Mouse (Mus musculus): ENCODE results near the gene Sema5a. TPM values are rescaled to one million over a fixed set of nuclear protein-coding genes. Genes with fewer than 3 reads are reported as not detected.
A peak's percentile ranks its signal among the peaks of the same experiment; 100 is the strongest.

Sema5a gene
- polyA plus RNA-seq, 1 experiment from 2014 or later: 7.4 TPM

DNA sequence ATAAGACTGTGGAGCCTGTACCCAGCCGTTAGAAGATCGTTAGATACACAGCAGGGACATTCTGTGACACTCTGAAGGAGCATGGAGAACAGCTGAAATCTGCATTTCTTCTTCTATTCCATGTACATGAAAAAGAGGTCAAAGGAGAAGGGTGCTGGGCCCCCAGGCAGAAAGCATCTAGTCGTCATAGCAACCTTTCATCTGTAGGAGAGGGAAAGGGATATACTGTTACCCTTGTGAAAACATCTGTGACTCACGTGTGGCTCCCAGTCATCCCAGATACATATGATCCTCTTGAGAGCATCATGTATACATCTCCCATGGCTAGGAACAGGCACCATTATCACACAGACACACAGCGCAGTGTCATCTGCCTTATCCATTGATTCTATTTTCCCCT lies 16.3 kb downstream of the Sema5a start:
- WGBS: 60% methylated on average over 5 of the region's 5 CpGs
- no peak overlapping the region for H3K9ac ChIP-seq (ENCODE audit: low read length)
- no peaks in the 10 kb centered on the region for H3K9me3 ChIP-seq (replicated peaks; ENCODE audit: control insufficient read depth, low read length)
- no peak overlapping the region for H3K4me3 ChIP-seq (ENCODE audit: low read length)
- no peak overlapping the region for H3K27ac ChIP-seq (ENCODE audit: low read length)
- H3K27me3 ChIP-seq (ENCODE audit: control insufficient read depth, insufficient read depth, low read length): no peaks in the 10 kb centered on the region
- H3K4me1 ChIP-seq (ENCODE audit: control insufficient read depth, insufficient read depth, low read length): peaks cover 55% of the 10 kb centered on the region
- H3K4me2 ChIP-seq (ENCODE audit: low read depth, low read length): no peak overlapping the region
- H3K36me3 ChIP-seq (ENCODE audit: control insufficient read depth, insufficient read depth): no peaks in the 10 kb centered on the region
- ATAC-seq (replicated peaks; ENCODE audit: extremely low read depth, insufficient read depth, low FRiP score): no peak

DNA sequence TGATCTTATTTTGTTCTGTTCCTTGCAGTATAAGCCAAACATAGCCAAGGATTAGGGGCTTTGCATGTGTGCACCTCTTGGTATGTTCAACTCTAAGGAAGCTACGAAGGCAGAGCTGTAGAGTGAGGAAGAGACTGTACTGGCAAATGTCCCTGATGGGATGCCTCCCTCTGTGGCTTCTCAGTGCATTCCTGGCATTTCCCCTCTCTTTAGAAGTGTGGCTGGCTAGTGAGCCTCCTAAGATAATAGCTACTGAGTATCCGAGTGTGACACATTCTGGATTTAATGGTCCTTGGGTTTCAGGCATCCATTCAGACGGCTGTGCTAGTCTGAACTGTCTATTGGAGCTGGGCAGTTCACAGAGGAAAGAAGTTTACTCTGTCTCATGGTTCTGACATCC lies 19.0 kb downstream of the Sema5a start:
- Histone ChIP-seq H3K4me2 (ENCODE audit: low read depth, low read length) (no peak overlapping the region), H3K4me1 (ENCODE audit: control insufficient read depth, insufficient read depth, low read length) (peaks cover 53% of the 10 kb centered on the region), H3K4me3 (ENCODE audit: low read length) (no peak overlapping the region), H3K27ac (ENCODE audit: low read length) (peak overlapping the region; percentile 77; the same call in 1 of the 2 replicates), H3K9ac (ENCODE audit: low read length) (0 out of 2 replicates have a peak overlapping the region, but pooled peaks have one; percentile 15), H3K36me3 (ENCODE audit: control insufficient read depth, insufficient read depth) (no peaks in the 10 kb centered on the region), H3K9me3 (replicated peaks; ENCODE audit: control insufficient read depth, low read length) (no peaks in the 10 kb centered on the region), H3K27me3 (ENCODE audit: control insufficient read depth, insufficient read depth, low read length) (no peaks in the 10 kb centered on the region)
- WGBS: 41% methylated on average over 3 of the region's 3 CpGs
- no peak for ATAC-seq (replicated peaks; ENCODE audit: extremely low read depth, insufficient read depth, low FRiP score)

DNA sequence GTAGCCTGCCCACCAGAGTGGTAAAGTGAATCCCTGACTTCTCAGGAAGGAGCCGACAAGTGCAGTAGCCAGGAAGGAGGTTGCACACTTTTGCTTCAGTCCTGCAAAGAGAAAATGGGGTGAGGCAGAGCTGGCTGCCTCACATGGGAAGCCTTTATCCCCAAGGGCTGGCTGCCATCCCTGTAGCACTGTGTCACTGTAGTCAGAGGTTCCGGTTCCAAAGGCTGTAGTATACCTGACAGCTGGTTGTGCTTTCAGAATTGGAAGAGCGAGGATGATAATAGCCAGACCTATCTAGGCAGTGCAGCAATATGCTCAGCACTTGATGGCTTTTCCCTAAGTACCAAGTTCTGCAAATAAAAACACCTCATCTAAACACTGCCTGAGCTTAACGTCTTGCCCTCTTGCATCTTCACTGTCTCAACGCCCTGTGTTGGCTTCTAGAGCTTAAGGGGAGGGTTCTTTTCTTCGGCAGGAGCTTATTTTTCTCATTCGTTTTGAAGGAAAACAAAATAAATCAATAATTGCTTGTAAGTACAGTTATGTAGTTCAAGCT lies 20.3 kb downstream of the Sema5a start:
- H3K36me3 ChIP-seq (ENCODE audit: control insufficient read depth, insufficient read depth): no peaks in the 10 kb centered on the region
- H3K4me1 ChIP-seq (ENCODE audit: control insufficient read depth, insufficient read depth, low read length): peaks cover 52% of the 10 kb centered on the region
- 57% methylated on average over 7 of the region's 7 CpGs for WGBS
- no peak for ATAC-seq (replicated peaks; ENCODE audit: extremely low read depth, insufficient read depth, low FRiP score)
- H3K9me3 ChIP-seq (replicated peaks; ENCODE audit: control insufficient read depth, low read length): no peaks in the 10 kb centered on the region
- H3K4me3 ChIP-seq (ENCODE audit: low read length): no peak overlapping the region
- peak overlapping the region; percentile 77 for H3K27ac ChIP-seq (ENCODE audit: low read length)
- no peak overlapping the region for H3K4me2 ChIP-seq (ENCODE audit: low read depth, low read length)
- H3K9ac ChIP-seq (ENCODE audit: low read length): no peak overlapping the region
- no peaks in the 10 kb centered on the region for H3K27me3 ChIP-seq (ENCODE audit: control insufficient read depth, insufficient read depth, low read length)

DNA sequence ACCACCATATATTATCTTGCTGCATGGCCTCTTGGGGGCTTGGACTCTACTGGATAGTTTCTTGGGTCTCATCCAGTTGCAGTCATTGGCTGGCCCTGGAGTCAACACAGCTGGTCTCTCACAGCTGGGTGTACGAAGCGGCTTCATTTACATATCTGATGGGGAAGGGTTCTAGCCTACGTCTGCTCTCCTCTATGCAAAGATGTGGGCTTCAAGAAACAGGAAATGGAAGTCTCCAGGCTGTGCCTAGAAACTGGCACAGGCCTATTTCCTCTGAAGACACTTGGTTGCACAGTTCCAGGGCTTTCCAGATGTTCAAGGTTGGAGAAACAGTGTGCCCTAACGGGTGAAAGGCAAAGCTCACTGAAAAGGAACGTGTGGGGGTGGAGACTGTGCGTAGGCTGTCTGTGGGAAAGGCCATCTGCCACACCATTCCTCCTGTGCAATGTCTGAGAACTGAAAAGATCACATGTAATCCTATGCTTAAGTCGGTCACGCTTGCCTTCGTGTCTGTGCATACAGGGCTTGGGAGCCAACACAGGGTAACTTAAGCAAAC lies 20.8 kb downstream of the Sema5a start:
- 44% methylated on average over 9 of the region's 9 CpGs for WGBS
- H3K4me2 ChIP-seq (ENCODE audit: low read depth, low read length): no peak overlapping the region

GRCm38 (mm10) chr15:32266122-32266820 lies 21.7 kb downstream of the Sema5a start:
- H3K27me3 ChIP-seq (ENCODE audit: control insufficient read depth, insufficient read depth, low read length): no peaks in the 10 kb centered on the region
- peak overlapping the region; percentile 82 for H3K27ac ChIP-seq (ENCODE audit: low read length)
- H3K4me3 ChIP-seq (ENCODE audit: low read length): no peak overlapping the region
- H3K4me2 ChIP-seq (ENCODE audit: low read depth, low read length): no peak overlapping the region
- 37% methylated on average over 15 of the region's 15 CpGs for WGBS
- H3K4me1 ChIP-seq (ENCODE audit: control insufficient read depth, insufficient read depth, low read length): peaks cover 44% of the 10 kb centered on the region
- H3K9ac ChIP-seq (ENCODE audit: low read length): peak overlapping the region; percentile 29; the same call in 1 of the 2 replicates
- H3K9me3 ChIP-seq (replicated peaks; ENCODE audit: control insufficient read depth, low read length): no peaks in the 10 kb centered on the region
- peak; percentile 68 for ATAC-seq (replicated peaks; ENCODE audit: extremely low read depth, insufficient read depth, low FRiP score)
- H3K36me3 ChIP-seq (ENCODE audit: control insufficient read depth, insufficient read depth): no peaks in the 10 kb centered on the region

More for the DNA sequence above, 20.8 kb downstream of the Sema5a start:
- peak; percentile 60 for ATAC-seq (replicated peaks; ENCODE audit: extremely low read depth, insufficient read depth, low FRiP score)
- H3K36me3 ChIP-seq (ENCODE audit: control insufficient read depth, insufficient read depth): no peaks in the 10 kb centered on the region
- no peak overlapping the region for H3K9ac ChIP-seq (ENCODE audit: low read length)
- no peaks in the 10 kb centered on the region for H3K9me3 ChIP-seq (replicated peaks; ENCODE audit: control insufficient read depth, low read length)
- H3K27ac ChIP-seq (ENCODE audit: low read length): peak overlapping the region; percentile 82
- H3K4me3 ChIP-seq (ENCODE audit: low read length): no peak overlapping the region
- peaks cover 51% of the 10 kb centered on the region for H3K4me1 ChIP-seq (ENCODE audit: control insufficient read depth, insufficient read depth, low read length)
- H3K27me3 ChIP-seq (ENCODE audit: control insufficient read depth, insufficient read depth, low read length): no peaks in the 10 kb centered on the region

DNA sequence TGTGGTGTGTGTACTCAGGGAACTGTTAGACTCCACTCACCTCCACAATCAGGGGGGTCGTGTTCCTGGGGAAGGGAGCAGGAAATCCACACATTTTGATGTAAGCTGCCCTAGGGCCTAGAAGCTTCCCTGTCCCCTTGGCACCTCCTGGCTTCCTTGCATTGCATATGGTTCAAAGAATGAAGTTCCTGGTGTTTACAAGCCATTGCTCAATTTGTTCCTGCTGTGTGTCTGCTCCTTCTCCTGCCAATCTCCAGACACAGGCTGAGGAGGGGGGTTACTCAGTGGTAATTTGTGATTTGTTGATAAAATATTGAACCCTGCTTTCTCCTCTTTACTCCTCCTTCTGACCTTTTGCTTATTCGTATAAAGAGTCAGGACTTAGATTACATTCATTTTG lies 25.5 kb downstream of the Sema5a start:
- H3K9me3 ChIP-seq (replicated peaks; ENCODE audit: control insufficient read depth, low read length): no peaks in the 10 kb centered on the region
- no peak overlapping the region for H3K4me2 ChIP-seq (ENCODE audit: low read depth, low read length)
- 0 out of 2 replicates have a peak, but pooled peaks cover 4% of the 10 kb centered on the region for H3K36me3 ChIP-seq (ENCODE audit: control insufficient read depth, insufficient read depth)
- ATAC-seq (replicated peaks; ENCODE audit: extremely low read depth, insufficient read depth, low FRiP score): no peak
- H3K9ac ChIP-seq (ENCODE audit: low read length): no peak overlapping the region
- no peak overlapping the region for H3K4me3 ChIP-seq (ENCODE audit: low read length)
- H3K4me1 ChIP-seq (ENCODE audit: control insufficient read depth, insufficient read depth, low read length): peaks cover 27% of the 10 kb centered on the region
- no peaks in the 10 kb centered on the region for H3K27me3 ChIP-seq (ENCODE audit: control insufficient read depth, insufficient read depth, low read length)
- no peak overlapping the region for H3K27ac ChIP-seq (ENCODE audit: low read length)
- WGBS: 66% methylated on average over 2 of the region's 2 CpGs

DNA sequence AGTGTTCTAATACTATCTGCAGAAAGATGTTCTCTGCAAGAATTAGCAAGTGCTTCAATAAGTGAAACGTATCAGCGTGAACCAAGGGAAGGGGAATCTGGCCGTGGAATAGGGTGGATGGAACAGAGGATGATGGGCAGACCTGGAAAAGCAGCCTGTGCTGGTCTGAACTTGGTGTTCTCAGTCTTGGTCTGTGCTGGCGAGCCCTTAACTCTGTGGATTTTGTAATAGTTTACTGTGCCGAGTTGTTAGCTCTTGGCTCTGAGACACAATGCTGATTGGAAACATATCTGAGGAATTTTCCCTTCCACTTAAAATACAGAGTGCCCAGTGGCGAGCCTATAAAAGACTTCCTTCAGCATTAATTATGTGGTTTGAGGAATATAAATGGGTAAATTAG lies 29.3 kb downstream of the Sema5a start:
- Histone ChIP-seq H3K36me3 (ENCODE audit: control insufficient read depth, insufficient read depth) (0 out of 2 replicates have a peak, but pooled peaks cover 4% of the 10 kb centered on the region), H3K4me1 (ENCODE audit: control insufficient read depth, insufficient read depth, low read length) (peaks cover 15% of the 10 kb centered on the region), H3K4me3 (ENCODE audit: low read length) (no peak overlapping the region), H3K4me2 (ENCODE audit: low read depth, low read length) (no peak overlapping the region), H3K9me3 (replicated peaks; ENCODE audit: control insufficient read depth, low read length) (no peaks in the 10 kb centered on the region), H3K9ac (ENCODE audit: low read length) (no peak overlapping the region), H3K27me3 (ENCODE audit: control insufficient read depth, insufficient read depth, low read length) (no peaks in the 10 kb centered on the region), H3K27ac (ENCODE audit: low read length) (no peak overlapping the region)
- ATAC-seq (replicated peaks; ENCODE audit: extremely low read depth, insufficient read depth, low FRiP score): no peak
- WGBS: 65% methylated on average over 6 of the region's 6 CpGs

DNA sequence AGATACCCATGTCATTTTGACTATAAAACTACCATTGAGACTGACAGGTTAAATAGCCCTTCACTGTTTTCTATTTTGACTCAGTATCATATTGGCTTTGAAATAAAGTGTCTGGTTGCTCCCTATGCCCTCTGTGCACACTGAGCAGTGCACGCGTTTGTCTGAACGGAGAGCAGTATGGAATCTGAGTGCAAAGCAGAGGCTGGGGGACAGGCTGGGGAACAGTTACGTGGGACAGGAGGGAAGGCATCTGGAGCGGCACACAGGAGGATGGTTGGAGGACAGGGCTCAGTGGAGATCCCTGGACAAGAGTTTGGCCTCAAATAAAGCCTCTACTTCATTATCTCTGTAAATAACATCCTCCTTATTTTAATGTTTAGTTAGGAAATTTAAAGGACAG lies 30.4 kb downstream of the Sema5a start:
- Histone ChIP-seq H3K27me3 (ENCODE audit: control insufficient read depth, insufficient read depth, low read length) (no peaks in the 10 kb centered on the region), H3K4me1 (ENCODE audit: control insufficient read depth, insufficient read depth, low read length) (peaks cover 15% of the 10 kb centered on the region), H3K9me3 (replicated peaks; ENCODE audit: control insufficient read depth, low read length) (no peaks in the 10 kb centered on the region), H3K4me2 (ENCODE audit: low read depth, low read length) (no peak overlapping the region), H3K4me3 (ENCODE audit: low read length) (no peak overlapping the region), H3K27ac (ENCODE audit: low read length) (no peak overlapping the region), H3K36me3 (ENCODE audit: control insufficient read depth, insufficient read depth) (0 out of 2 replicates have a peak, but pooled peaks cover 4% of the 10 kb centered on the region), H3K9ac (ENCODE audit: low read length) (no peak overlapping the region)
- 75% methylated on average over 5 of the region's 5 CpGs for WGBS
- no peak for ATAC-seq (replicated peaks; ENCODE audit: extremely low read depth, insufficient read depth, low FRiP score)

DNA sequence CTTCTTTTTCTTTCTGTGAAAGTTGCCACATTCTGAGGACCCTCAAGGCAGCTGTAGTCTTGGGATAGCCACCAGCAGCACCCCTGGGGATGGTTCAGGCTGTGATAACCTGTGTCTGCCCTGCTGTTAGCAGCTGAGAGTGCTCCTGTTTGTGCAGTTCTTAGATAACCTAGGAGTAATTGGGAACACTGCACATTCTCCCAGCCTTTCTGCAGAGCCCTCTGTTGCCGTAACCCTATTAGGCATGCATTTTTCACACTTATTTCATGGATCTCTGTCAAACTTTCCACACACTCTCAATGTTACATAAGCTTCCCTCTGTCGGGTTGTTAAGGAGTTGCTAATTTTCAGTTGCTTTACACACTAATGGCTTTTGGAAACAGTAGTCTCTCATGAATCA lies 34.0 kb downstream of the Sema5a start:
- 27% methylated on average over 2 of the region's 2 CpGs for whole genome bisulfite sequencing
- no peaks in the 10 kb centered on the region for H3K27me3 ChIP-seq (ENCODE audit: control insufficient read depth, insufficient read depth, low read length)
- no peak overlapping the region for H3K4me3 ChIP-seq (ENCODE audit: low read length)
- peak overlapping the region; percentile 15 for H3K27ac ChIP-seq (ENCODE audit: low read length)
- peaks cover 26% of the 10 kb centered on the region for H3K4me1 ChIP-seq (ENCODE audit: control insufficient read depth, insufficient read depth, low read length)
- no peak overlapping the region for H3K4me2 ChIP-seq (ENCODE audit: low read depth, low read length)
- ATAC-seq (replicated peaks; ENCODE audit: extremely low read depth, insufficient read depth, low FRiP score): 0 out of 2 replicates have a peak, but pooled peaks have one; percentile 10
- H3K9ac ChIP-seq (ENCODE audit: low read length): peak overlapping the region; percentile 13; the same call in 1 of the 2 replicates
- no peaks in the 10 kb centered on the region for H3K9me3 ChIP-seq (replicated peaks; ENCODE audit: control insufficient read depth, low read length)
- H3K36me3 ChIP-seq (ENCODE audit: control insufficient read depth, insufficient read depth): no peaks in the 10 kb centered on the region

Measured in heart, embryonic 16.5 days (tissue).